Mouse (Mus musculus) neural tube, embryonic 14.5 days (tissue): Measurements from ENCODE around the gene Lrp2. TPM values are rescaled to one million over a fixed set of nuclear protein-coding genes. Genes with fewer than 3 reads are reported as not detected.

Experiments used
- ATAC-seq: fragments of 200-750 bp; cut with Nextera tagmentation; 2 replicates; pipeline ENCODE4 v1.8.0; 2017; ENCODE audit warnings: low read depth, mild to moderate bottlenecking, moderate TSS enrichment, moderate library complexity
- H3K27ac ChIP-seq: fragments of 300-500 bp; sonication (generic); 2 replicates; pipeline ENCODE4 v1.5.1; 2014; ENCODE audit warnings: low read depth, mild to moderate bottlenecking, control low read depth, low read length, moderate library complexity, mixed read lengths
- H3K27me3 ChIP-seq: fragments of 300-500 bp; sonication (generic); 2 replicates; pipeline ENCODE4 v1.6.1; 2014; ENCODE audit warnings: low read length; ENCODE audit not compliant: control insufficient read depth, insufficient read depth
- H3K36me3 ChIP-seq: fragments of 300-500 bp; sonication (generic); 2 replicates; pipeline ENCODE4 v1.6.1; 2014; ENCODE audit warnings: low read length, mixed read lengths; ENCODE audit not compliant: control insufficient read depth, insufficient read depth
- H3K4me1 ChIP-seq: fragments of 300-500 bp; sonication (generic); 2 replicates; pipeline ENCODE4 v1.6.1; 2014; ENCODE audit warnings: low read length; ENCODE audit not compliant: control insufficient read depth, insufficient read depth
- H3K4me2 ChIP-seq: fragments of 300-500 bp; sonication (generic); 2 replicates; pipeline ENCODE4 v1.6.1; 2014; ENCODE audit warnings: mild to moderate bottlenecking, low read depth, low read length, control low read depth
- H3K4me3 ChIP-seq: fragments of 300-500 bp; sonication (generic); 2 replicates; pipeline ENCODE4 v1.5.1; 2014; ENCODE audit warnings: low read depth, low read length, control low read depth, mixed read lengths
- H3K9ac ChIP-seq: fragments of 300-500 bp; sonication (generic); replicated peaks from 2 replicates; pipeline ENCODE4 v1.6.1; 2014; ENCODE audit warnings: low read depth, mild to moderate bottlenecking, control low read depth, low read length, mixed read lengths
- H3K9me3 ChIP-seq: fragments of 300-500 bp; sonication (generic); 2 replicates; pipeline ENCODE4 v1.6.1; 2016; ENCODE audit warnings: low read length; ENCODE audit not compliant: control insufficient read depth
- WGBS: fragments of 180-500 bp; shearing (Covaris S2); extraction: QIAGEN DNeasy Blood & Tissue Kit; methylation state at CpG from one replicate; pipeline ENCODE4 v1.1.7; 2014; 5-methylcytosine and 5-hydroxymethylcytosine counted together
- polyA plus RNA-seq: library from polyadenylated mRNA; unstranded; fragments of >200 nt; fragmentation: Nextera tagmentation; extraction: Ambion mirVana; gene quantifications from 2 replicates; pipeline ENCODE4 v1.2.1, GENCODE M21; 2014

Gene Lrp2
- polyA plus RNA-seq, 1 experiment from 2014 or later: 1.8 TPM

DNA sequence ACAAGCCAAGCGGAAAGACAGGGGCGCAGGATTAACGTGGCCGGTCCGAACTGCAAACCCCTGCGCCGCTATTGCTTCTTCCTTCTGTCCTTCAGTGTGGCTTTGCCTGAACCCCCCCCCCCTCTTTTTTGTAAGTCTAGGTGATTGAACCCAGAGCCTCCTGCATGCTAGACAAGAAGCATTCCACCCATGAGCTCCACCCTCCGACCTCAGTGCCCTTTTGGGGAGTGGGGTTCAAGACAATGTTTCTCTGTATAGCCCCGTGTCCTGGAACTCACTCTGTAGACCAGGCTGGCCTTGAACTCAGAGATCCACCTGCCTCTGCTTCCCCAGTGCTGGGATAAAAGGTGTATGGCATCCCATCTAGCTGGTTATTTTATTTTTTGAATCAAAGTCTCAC is 26.9 kb upstream of the Lrp2 start:
- Histone ChIP-seq H3K27ac (no peak overlapping the region), H3K4me1 (0 out of 2 replicates have a peak, but pooled peaks cover 2% of the 10 kb centered on the region), H3K36me3 (no peaks in the 10 kb centered on the region), H3K9me3 (no peaks in the 10 kb centered on the region), H3K9ac (no peak overlapping the region), H3K4me3 (no peak overlapping the region), H3K4me2 (no peak overlapping the region), H3K27me3 (no peaks in the 10 kb centered on the region)
- ATAC-seq: no peak
- 66% methylated on average over 9 of the region's 9 CpGs for WGBS

DNA sequence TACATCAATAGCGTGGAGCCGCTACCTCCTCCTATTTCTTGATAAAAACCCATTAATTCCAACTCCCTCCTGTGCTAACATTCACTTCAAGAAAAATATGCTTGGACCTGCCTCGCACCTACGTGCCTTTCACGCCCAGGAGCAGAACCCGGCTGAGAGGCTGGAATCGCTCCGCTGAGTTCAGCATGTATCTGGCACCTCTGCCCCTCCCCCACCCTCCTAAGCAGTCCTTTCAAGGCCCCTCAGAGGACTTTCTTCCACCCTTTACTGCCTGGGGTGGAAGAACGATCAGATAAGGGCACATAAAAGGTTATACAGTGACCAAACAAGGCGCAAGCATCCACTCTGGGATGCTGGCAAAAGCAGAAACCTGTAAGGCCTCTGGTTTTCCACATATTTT is 26.4 kb upstream of the Lrp2 start:
- Histone ChIP-seq H3K9me3 (no peaks in the 10 kb centered on the region), H3K4me2 (no peak overlapping the region), H3K36me3 (no peaks in the 10 kb centered on the region), H3K27me3 (no peaks in the 10 kb centered on the region), H3K4me1 (0 out of 2 replicates have a peak, but pooled peaks cover 2% of the 10 kb centered on the region), H3K27ac (no peak overlapping the region), H3K9ac (no peak overlapping the region), H3K4me3 (no peak overlapping the region)
- WGBS: 9% methylated on average over 10 of the region's 10 CpGs
- no peak for ATAC-seq

DNA sequence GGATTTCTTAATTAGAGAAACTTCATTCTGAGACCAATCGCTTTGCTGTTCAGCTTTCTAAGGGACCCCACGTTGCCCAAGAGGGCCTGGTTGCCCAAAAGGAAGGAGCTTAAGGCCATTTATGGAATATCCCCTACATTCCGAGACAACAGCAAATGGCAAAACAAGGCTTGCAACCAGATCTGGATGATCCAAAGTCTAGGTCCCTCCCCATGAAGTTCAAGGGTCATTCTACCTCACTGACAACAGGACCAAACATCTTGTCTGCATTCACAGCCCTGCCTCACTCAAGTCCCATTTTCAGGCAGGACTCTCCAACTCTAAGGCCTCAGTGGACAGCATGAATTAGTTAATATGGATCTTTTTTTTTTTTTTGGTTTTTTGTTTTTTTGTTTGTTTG is 20.8 kb upstream of the Lrp2 start:
- Histone ChIP-seq H3K9ac (no peak overlapping the region), H3K36me3 (no peaks in the 10 kb centered on the region), H3K4me2 (no peak overlapping the region), H3K27me3 (no peaks in the 10 kb centered on the region), H3K9me3 (no peaks in the 10 kb centered on the region), H3K27ac (no peak overlapping the region), H3K4me1 (no peaks in the 10 kb centered on the region), H3K4me3 (no peak overlapping the region)
- WGBS: 92% methylated on average over 3 of the region's 3 CpGs
- no peak for ATAC-seq

DNA sequence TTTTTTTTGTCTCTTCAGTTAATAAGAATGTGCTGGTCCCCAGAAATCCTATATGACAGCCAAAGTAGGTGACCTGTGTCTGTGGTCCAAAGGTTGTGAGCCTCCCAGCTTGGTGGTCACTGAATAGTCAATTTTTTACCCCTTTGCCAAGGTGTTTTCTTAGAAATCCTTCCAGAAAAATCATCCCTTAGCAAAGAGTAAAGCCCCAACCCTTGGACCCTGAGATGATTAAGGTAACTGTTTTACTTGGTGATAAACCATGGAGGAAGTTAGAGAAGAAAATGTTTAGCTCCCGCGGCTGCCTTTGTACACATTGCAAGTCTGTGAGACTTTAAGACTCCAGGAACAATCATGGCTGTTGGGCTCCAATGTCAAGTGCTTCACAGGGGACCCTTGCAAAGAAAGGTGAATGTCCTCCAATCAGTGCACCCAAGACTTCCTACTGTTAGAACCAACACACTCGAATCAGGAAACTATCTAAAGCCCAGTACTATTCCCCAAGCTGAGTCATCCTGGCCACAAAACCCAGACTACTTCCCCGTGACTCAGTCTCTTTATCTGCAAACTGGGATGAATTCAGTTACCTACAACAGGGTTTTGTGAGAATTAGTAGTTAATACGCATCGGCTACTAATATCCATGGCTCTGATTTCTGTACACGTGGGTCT is 18.0 kb upstream of the Lrp2 start:
- ATAC-seq: no peak
- no peaks in the 10 kb centered on the region for H3K4me1 ChIP-seq
- H3K27ac ChIP-seq: no peak overlapping the region
- H3K36me3 ChIP-seq: no peaks in the 10 kb centered on the region
- H3K9me3 ChIP-seq: no peaks in the 10 kb centered on the region
- H3K9ac ChIP-seq: no peak overlapping the region
- no peaks in the 10 kb centered on the region for H3K27me3 ChIP-seq
- WGBS: 90% methylated on average over 7 of the region's 7 CpGs
- H3K4me3 ChIP-seq: no peak overlapping the region
- H3K4me2 ChIP-seq: no peak overlapping the region

DNA sequence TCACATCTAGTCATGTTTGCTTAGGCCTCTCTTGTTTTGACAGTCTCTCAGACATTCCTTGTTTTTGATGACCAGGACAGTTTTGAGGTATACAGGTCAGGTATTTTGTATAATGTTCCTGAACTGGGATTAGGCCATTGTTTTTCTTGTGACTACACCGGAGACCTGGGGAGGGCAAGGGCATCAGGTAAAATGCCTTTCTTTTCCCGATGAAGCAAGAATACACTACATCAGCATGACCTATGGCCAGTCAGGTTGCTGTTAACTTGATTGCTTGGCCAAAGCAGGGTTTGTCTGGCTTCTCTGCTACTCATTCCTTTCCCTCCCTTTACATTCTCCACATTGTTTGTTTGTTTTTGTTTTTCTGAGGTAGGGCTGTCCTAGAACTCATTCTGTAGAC is 7.3 kb upstream of the Lrp2 start:
- Histone ChIP-seq H3K4me1 (no peaks in the 10 kb centered on the region), H3K4me2 (no peak overlapping the region), H3K27me3 (peaks cover 4% of the 10 kb centered on the region; the same call in 1 of the 2 replicates), H3K4me3 (no peak overlapping the region), H3K27ac (no peak overlapping the region), H3K36me3 (no peaks in the 10 kb centered on the region), H3K9me3 (no peaks in the 10 kb centered on the region), H3K9ac (no peak overlapping the region)
- no peak for ATAC-seq
- WGBS: 92% methylated on average over 2 of the region's 2 CpGs

DNA sequence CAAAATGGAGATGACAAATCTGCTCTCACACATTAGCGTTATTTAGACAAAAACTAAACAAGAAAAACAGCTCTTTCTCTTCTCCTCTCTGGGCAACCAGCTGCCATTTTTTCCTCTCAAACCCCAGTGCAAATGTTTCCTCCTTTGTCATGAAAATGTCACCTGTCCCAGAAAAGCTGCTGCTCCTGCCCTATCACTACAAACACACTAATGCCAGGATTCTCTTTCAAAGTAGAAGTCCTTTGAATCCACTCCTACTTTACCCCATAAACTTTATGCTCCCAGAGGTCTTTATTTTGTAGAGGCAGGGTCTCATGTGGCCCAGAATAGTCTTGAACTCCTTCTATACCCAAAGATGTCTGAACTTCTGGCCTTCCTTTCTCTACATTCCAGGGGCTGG is 6.7 kb upstream of the Lrp2 start:
- no peak for ATAC-seq
- 33% methylated on average over 1 of the region's 1 CpGs for WGBS
- peaks cover 3% of the 10 kb centered on the region; the same call in 1 of the 2 replicates for H3K4me1 ChIP-seq
- H3K9me3 ChIP-seq: no peaks in the 10 kb centered on the region
- no peak overlapping the region for H3K4me2 ChIP-seq
- H3K27ac ChIP-seq: no peak overlapping the region
- no peak overlapping the region for H3K4me3 ChIP-seq
- H3K9ac ChIP-seq: no peak overlapping the region
- peaks cover 4% of the 10 kb centered on the region; the same call in 1 of the 2 replicates for H3K27me3 ChIP-seq
- H3K36me3 ChIP-seq: no peaks in the 10 kb centered on the region

DNA sequence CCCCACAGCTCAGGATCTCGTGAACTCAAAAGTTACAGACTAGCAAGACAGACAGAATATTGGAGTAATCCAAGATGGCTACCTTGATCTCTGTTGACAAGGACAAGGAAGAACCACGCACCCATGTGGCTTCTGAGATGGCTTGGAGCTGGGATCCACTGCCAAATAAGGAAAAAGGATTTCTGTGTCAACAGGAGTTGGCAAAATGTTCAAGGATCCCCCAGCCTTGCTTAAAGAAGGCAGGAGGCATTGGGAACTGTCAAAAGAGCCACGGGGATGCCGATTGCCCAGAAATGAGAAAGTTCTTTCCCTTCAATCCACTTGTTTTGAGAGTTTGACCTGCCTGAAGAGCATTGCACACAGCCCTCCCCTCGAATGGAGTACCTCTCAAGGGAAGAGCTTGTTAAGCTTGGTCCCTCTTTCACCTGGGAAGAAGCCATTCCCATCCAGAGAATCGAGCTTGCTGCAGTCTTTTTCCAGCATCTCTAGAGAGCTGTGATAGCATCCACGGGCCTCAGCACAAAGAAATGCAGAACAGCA is 6.2 kb upstream of the Lrp2 start:
- H3K4me3 ChIP-seq: no peak overlapping the region
- H3K36me3 ChIP-seq: no peaks in the 10 kb centered on the region
- ATAC-seq: no peak
- WGBS: 66% methylated on average over 7 of the region's 7 CpGs
- no peak overlapping the region for H3K4me2 ChIP-seq
- peaks cover 6% of the 10 kb centered on the region for H3K27me3 ChIP-seq
- no peak overlapping the region for H3K27ac ChIP-seq
- no peak overlapping the region for H3K9ac ChIP-seq
- H3K9me3 ChIP-seq: no peaks in the 10 kb centered on the region
- H3K4me1 ChIP-seq: peaks cover 8% of the 10 kb centered on the region; the same call in 1 of the 2 replicates

DNA sequence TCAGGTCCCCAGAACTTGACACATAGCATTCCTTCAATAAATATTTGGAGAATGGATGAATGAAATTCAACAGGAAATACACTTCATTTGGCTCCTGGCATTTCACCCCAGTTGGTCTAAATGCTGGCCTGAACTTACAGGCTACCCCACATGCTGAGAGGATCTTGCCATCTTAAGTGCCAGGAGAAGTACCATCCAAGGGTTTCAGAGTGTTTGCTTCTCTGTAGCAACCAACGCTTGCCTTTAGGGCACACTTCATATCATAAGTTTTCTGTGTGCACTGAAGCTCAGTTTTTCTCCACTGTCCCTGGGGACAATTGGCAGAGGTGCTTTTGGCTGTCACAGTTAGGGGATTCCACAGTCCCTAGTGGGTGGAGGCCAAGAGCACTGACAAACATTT is 4.7 kb upstream of the Lrp2 start:
- Histone ChIP-seq H3K27ac (no peak overlapping the region), H3K27me3 (peaks cover 9% of the 10 kb centered on the region), H3K4me1 (peaks cover 10% of the 10 kb centered on the region; the same call in 1 of the 2 replicates), H3K9ac (no peak overlapping the region), H3K4me2 (no peak overlapping the region), H3K36me3 (no peaks in the 10 kb centered on the region), H3K4me3 (no peak overlapping the region), H3K9me3 (no peaks in the 10 kb centered on the region)
- 82% methylated on average over 1 of the region's 1 CpGs for WGBS
- ATAC-seq: no peak

DNA sequence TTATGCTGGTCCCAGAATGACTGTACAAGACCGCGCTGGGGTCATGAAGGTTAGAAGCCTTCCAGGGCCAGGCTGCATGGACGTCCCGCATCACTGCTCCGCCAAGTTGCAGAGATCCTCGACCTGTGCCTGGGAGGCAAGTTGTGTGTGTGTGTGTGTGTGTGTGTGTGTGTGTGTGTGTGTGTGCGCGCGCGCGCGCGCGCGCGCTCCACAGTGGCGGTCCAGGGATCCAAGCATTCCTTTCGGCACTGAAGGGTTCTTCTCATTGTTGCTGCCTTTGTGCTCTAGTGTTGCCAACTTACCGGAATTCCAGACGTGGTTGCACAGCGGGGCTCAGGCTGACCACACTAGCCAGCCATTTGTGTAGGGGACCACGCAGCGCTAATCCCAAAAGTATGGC is 2.0 kb upstream of the Lrp2 start:
- no peak overlapping the region for H3K27ac ChIP-seq
- peak overlapping the region; percentile 4; the same call in 1 of the 2 replicates for H3K9ac ChIP-seq
- H3K4me3 ChIP-seq: peak overlapping the region; percentile 29
- under 1% methylated on average over 23 of the region's 23 CpGs for WGBS
- H3K9me3 ChIP-seq: no peaks in the 10 kb centered on the region
- H3K4me2 ChIP-seq: peak overlapping the region; percentile 52
- no peaks in the 10 kb centered on the region for H3K36me3 ChIP-seq
- no peak for ATAC-seq
- H3K27me3 ChIP-seq: peaks cover 12% of the 10 kb centered on the region
- H3K4me1 ChIP-seq: peaks cover 17% of the 10 kb centered on the region; the same call in 1 of the 2 replicates
